Mouse (Mus musculus) myocyte (in vitro differentiated cells): ENCODE measurements around the gene D6Ertd527e. TPM values are rescaled to one million over a fixed set of nuclear protein-coding genes. Genes with fewer than 3 reads are reported as not detected.

Source experiments
- H3K27me3 ChIP-seq: one replicate; pipeline ENCODE4 v1.6.1; 2011; ENCODE audit not compliant: control insufficient read depth, insufficient read depth, insufficient read length
- H3K36me3 ChIP-seq: one replicate; pipeline ENCODE4 v1.6.1; 2011; ENCODE audit not compliant: control insufficient read depth, insufficient read depth
- H3K4me2 ChIP-seq: one replicate; pipeline ENCODE4 v1.6.1; 2011; ENCODE audit warnings: low read depth, control low read depth
- H3K4me3 ChIP-seq: one replicate; pipeline ENCODE4 v1.5.1; 2011; ENCODE audit warnings: mild to moderate bottlenecking, control low read depth, moderate library complexity
- H3K79me2 ChIP-seq: one replicate; pipeline ENCODE4 v1.6.1; 2011; ENCODE audit not compliant: control insufficient read depth, insufficient read depth
- H3ac ChIP-seq: one replicate; pipeline ENCODE4 v1.6.1; 2011; ENCODE audit not compliant: control insufficient read depth, insufficient read length
- CEBPB ChIP-seq: IDR thresholded peaks from 2 replicates; pipeline ENCODE4 v1.6.1; 2011; ENCODE audit warnings: mild to moderate bottlenecking, moderate library complexity; ENCODE audit not compliant: poor library complexity, insufficient read depth, severe bottlenecking
- E2F4 ChIP-seq: IDR thresholded peaks from one replicate; pipeline ENCODE4 v1.6.1; 2011; ENCODE audit warnings: mild to moderate bottlenecking, control low read depth, moderate library complexity; ENCODE audit not compliant: insufficient read depth
- MAX ChIP-seq: IDR thresholded peaks from one replicate; pipeline ENCODE4 v1.6.1; 2011; ENCODE audit warnings: low read depth, mild to moderate bottlenecking, control low read depth
- MYOD1 ChIP-seq, 3 experiments: IDR thresholded peaks; one replicate each; pipeline ENCODE4 v1.6.1; 2011; ENCODE audit warnings: control low read depth in 2 of 3, low read depth in 2 of 3, mild to moderate bottlenecking in 2 of 3, moderate library complexity in 1 of 3; ENCODE audit not compliant: insufficient read length in 2 of 3, control insufficient read depth in 1 of 3
- MYOG ChIP-seq, 3 experiments: IDR thresholded peaks; one replicate each; pipeline ENCODE4 v1.6.1; 2011; ENCODE audit warnings: control low read depth in 2 of 3, low read depth in 2 of 3, mild to moderate bottlenecking in 2 of 3; ENCODE audit not compliant: insufficient read length in 2 of 3, control insufficient read depth in 1 of 3, insufficient read depth in 1 of 3
- POLR2A ChIP-seq: IDR thresholded peaks from one replicate; pipeline ENCODE4 v1.6.1; 2011; ENCODE audit warnings: low read depth, mild to moderate bottlenecking, control low read depth, moderate library complexity; ENCODE audit not compliant: insufficient read length
- POLR2AphosphoS2 ChIP-seq: IDR thresholded peaks from one replicate; pipeline ENCODE4 v1.6.1; 2011; ENCODE audit warnings: low read depth, control low read depth; ENCODE audit not compliant: insufficient read length
- REST ChIP-seq: IDR thresholded peaks from one replicate; pipeline ENCODE4 v1.6.1; 2011; ENCODE audit warnings: mild to moderate bottlenecking, control low read depth, moderate library complexity; ENCODE audit not compliant: insufficient read depth, insufficient read length
- SRF ChIP-seq: IDR thresholded peaks from one replicate; pipeline ENCODE4 v1.6.1; 2011; ENCODE audit warnings: low read depth; ENCODE audit not compliant: control insufficient read depth, insufficient read length
- TCF12 ChIP-seq: IDR thresholded peaks from one replicate; pipeline ENCODE4 v1.6.1; 2011; ENCODE audit warnings: mild to moderate bottlenecking, control low read depth; ENCODE audit not compliant: poor library complexity, insufficient read depth, severe bottlenecking
- TCF3 ChIP-seq: IDR thresholded peaks from one replicate; pipeline ENCODE4 v1.6.1; 2011; ENCODE audit warnings: low read depth, control low read depth; ENCODE audit not compliant: insufficient read length
- USF1 ChIP-seq: IDR thresholded peaks from one replicate; pipeline ENCODE4 v1.6.1; 2011; ENCODE audit warnings: low read depth, mild to moderate bottlenecking, control low read depth, moderate library complexity
- polyA plus RNA-seq: library from polyadenylated mRNA; unstranded; fragments of >200 nt; fragmentation: generic; extraction: Trizol; gene quantifications from one replicate; pipeline ENCODE4 v1.2.1, GENCODE M21; 2012; ENCODE audit warnings: missing spikeins

D6Ertd527e gene
- polyA plus RNA-seq, 1 experiment: 0.11 TPM

DNA sequence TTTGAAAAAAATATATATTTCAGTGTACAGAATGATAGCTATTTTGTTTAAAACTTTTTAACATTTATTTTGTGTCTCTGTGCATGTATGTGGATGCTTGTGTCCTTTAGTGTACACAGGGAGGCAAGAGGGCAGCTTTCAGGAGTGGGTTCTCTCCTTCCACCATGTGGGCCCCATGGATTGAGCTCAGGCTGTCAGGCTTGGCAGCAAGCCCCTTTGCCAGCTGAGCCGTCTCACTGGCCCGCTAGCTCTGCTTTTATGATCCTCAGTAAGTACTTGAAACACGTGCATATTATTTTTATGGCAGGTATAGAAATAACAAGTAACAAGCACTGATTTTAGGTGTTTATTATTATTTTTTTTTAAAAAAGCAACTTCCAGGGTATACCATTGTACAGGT is 29.0 kb downstream of the D6Ertd527e start:
- no peaks in the 10 kb centered on the region for H3K27me3 ChIP-seq
- H3K4me3 ChIP-seq: no peak overlapping the region
- H3K36me3 ChIP-seq: no peaks in the 10 kb centered on the region
- no peak overlapping the region for H3ac ChIP-seq
- no peak overlapping the region for H3K4me2 ChIP-seq
- TF ChIP-seq MYOG (IDR thresholded peaks at IDR 0.05; ENCODE audit: control insufficient read depth in 1 of 3, insufficient read depth in 1 of 3, insufficient read length in 2 of 3, low read depth in 2 of 3) (no peak), USF1 (no peak), REST (no peak), POLR2AphosphoS2 (no peak), MYOD1 (IDR thresholded peaks at IDR 0.05; ENCODE audit: control insufficient read depth in 1 of 3, insufficient read length in 2 of 3, low read depth in 2 of 3) (no peak)
- H3K79me2 ChIP-seq: no peaks in the 10 kb centered on the region

DNA sequence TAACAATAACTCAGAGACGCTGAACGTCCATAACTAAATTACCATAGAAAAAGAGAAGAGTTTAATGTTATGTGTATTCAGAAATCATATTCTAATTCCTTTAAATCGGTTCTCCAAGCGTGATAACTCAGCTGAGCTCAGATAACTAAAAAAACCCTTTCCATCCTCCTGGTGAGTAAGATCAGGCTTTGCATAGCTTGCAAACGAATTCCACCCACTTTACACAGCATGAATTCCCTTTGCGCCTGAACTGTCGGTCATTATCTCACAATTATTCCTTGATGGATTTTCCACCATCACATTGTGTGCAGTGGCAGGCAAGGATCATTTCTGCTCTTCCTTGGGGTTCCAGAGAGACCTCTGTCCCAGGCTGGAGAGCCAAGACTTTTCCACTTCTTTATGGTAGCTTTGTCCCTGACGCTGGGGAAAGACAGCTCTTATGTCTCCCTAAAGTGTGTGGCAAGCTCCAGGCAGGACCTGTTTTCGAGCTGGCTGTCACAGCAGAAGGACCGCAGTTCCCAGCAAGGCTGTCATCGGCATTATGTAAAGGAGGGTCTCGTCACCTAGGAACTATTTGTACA is 29.5 kb downstream of the D6Ertd527e start:
- no peak overlapping the region for H3K4me2 ChIP-seq
- H3K27me3 ChIP-seq: no peaks in the 10 kb centered on the region
- TF ChIP-seq TCF12: no peak
- TF ChIP-seq POLR2AphosphoS2: no peak
- TF ChIP-seq POLR2A: no peak
- no peak for TF ChIP-seq MAX
- no peak for TF ChIP-seq REST
- no peak for TF ChIP-seq MYOD1 (IDR thresholded peaks at IDR 0.05; ENCODE audit: control insufficient read depth in 1 of 3, insufficient read length in 2 of 3, low read depth in 2 of 3)
- no peak for TF ChIP-seq TCF3
- no peak for TF ChIP-seq SRF
- no peak for TF ChIP-seq E2F4
- TF ChIP-seq USF1: no peak
- no peak for TF ChIP-seq CEBPB
- no peak for TF ChIP-seq MYOG (IDR thresholded peaks at IDR 0.05; ENCODE audit: control insufficient read depth in 1 of 3, insufficient read depth in 1 of 3, insufficient read length in 2 of 3, low read depth in 2 of 3)
- H3ac ChIP-seq: no peak overlapping the region
- H3K79me2 ChIP-seq: no peaks in the 10 kb centered on the region
- no peak overlapping the region for H3K4me3 ChIP-seq
- H3K36me3 ChIP-seq: no peaks in the 10 kb centered on the region

DNA sequence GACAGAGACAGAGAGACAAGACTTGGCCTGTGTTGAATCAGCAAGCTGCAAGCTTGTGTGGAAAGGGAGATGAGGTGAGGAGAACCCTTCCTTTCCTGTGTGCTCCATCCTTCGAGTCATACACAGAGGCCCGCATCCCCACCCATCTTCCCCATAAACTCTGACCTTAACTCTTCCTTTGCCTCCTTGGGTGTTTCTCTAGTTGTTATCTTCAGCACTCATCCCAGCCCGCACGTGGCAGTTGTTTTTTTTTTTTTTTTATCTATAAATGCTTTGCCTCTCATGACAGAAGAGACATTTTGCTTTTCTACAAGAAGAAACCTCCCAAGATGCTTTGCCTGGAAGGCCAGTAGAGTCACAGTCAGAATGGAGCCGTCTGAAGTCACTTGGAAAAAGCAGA is 33.9 kb downstream of the D6Ertd527e start:
- Histone ChIP-seq H3K4me2 (no peak overlapping the region), H3K79me2 (no peaks in the 10 kb centered on the region), H3K4me3 (no peak overlapping the region), H3ac (no peak overlapping the region), H3K36me3 (no peaks in the 10 kb centered on the region), H3K27me3 (no peaks in the 10 kb centered on the region)
- TF ChIP-seq POLR2A (no peak), MYOG (IDR thresholded peaks at IDR 0.05; ENCODE audit: control insufficient read depth in 1 of 3, insufficient read depth in 1 of 3, insufficient read length in 2 of 3, low read depth in 2 of 3) (no peak), USF1 (no peak), POLR2AphosphoS2 (no peak), MAX (no peak), TCF3 (no peak), REST (no peak), E2F4 (no peak), CEBPB (no peak), MYOD1 (IDR thresholded peaks at IDR 0.05; ENCODE audit: control insufficient read depth in 1 of 3, insufficient read length in 2 of 3, low read depth in 2 of 3) (no peak), TCF12 (no peak), SRF (no peak)

DNA sequence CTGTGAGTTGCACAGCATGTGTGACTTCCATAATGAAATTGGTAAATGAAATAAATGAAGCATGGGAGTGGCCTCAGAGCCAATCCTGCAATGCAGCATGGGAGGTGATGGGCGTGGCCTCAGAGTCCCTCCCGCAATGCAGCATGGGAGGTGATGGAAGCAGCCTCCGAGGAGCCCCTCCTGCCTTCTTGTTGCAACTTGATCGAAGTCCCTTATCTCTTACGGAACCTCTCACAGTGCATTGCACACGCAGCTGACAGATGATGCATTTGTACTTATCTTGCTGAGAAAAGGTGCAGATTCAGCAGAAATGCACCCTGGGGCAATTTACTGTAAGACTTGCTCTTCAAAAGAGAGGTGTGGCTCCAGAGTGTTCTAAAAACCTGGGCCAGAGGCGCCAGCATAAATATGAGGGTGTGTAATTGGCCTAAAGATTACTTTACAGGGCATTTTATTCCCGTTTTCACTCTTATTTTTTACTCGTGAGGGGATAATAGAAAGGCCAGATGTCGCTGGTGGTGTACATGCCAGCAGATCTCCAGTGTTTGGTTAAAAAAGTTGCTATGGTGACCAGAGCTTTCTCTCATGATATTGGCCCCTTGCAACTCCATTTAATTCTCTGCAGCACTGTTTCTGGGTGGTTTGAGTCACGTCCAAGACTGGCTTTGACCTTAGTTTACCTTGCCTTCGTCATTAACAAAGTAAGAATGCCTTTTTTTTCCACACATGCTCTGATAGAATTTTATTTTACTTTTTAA is 35.4 kb downstream of the D6Ertd527e start:
- H3K79me2 ChIP-seq: no peaks in the 10 kb centered on the region
- no peak for TF ChIP-seq POLR2A
- no peak for TF ChIP-seq CEBPB
- no peak for TF ChIP-seq TCF12
- no peak for TF ChIP-seq TCF3
- no peak for TF ChIP-seq REST
- no peak for TF ChIP-seq MYOD1 (IDR thresholded peaks at IDR 0.05; ENCODE audit: control insufficient read depth in 1 of 3, insufficient read length in 2 of 3, low read depth in 2 of 3)
- TF ChIP-seq SRF: no peak
- TF ChIP-seq E2F4: no peak
- no peak for TF ChIP-seq USF1
- no peak for TF ChIP-seq MYOG (IDR thresholded peaks at IDR 0.05; ENCODE audit: control insufficient read depth in 1 of 3, insufficient read depth in 1 of 3, insufficient read length in 2 of 3, low read depth in 2 of 3)
- no peak for TF ChIP-seq MAX
- no peak for TF ChIP-seq POLR2AphosphoS2
- H3K4me3 ChIP-seq: no peak overlapping the region
- H3K27me3 ChIP-seq: no peaks in the 10 kb centered on the region
- H3K36me3 ChIP-seq: no peaks in the 10 kb centered on the region
- no peak overlapping the region for H3K4me2 ChIP-seq
- H3ac ChIP-seq: no peak overlapping the region

DNA sequence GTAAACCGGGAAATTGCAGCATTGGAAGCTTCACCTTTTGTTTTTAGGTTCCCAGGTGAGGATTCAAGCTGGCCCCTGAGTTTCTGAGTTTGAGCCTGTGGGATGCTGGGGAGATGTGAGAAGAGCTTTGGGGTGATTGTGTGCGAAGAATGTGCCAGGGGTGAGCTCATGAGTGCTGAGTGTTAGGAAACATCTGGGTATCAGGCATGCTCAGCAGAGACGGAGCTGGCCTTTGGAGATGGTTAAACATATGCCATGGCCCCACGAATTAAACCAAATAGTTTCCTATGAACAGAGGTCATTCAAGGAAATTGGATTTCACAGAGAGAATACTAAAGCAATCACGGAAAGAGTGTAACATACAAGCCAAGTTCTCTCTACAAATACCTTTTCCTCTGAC is 37.7 kb downstream of the D6Ertd527e start:
- H3ac ChIP-seq: no peak overlapping the region
- H3K36me3 ChIP-seq: no peaks in the 10 kb centered on the region
- no peak for TF ChIP-seq SRF
- no peak for TF ChIP-seq MYOG (IDR thresholded peaks at IDR 0.05; ENCODE audit: control insufficient read depth in 1 of 3, insufficient read depth in 1 of 3, insufficient read length in 2 of 3, low read depth in 2 of 3)
- TF ChIP-seq MAX: no peak
- no peak for TF ChIP-seq POLR2A
- no peak for TF ChIP-seq USF1
- no peak for TF ChIP-seq REST
- TF ChIP-seq E2F4: no peak
- TF ChIP-seq TCF12: no peak
- H3K27me3 ChIP-seq: no peaks in the 10 kb centered on the region
- no peak overlapping the region for H3K4me2 ChIP-seq
- H3K79me2 ChIP-seq: no peaks in the 10 kb centered on the region
- no peak overlapping the region for H3K4me3 ChIP-seq
